Mouse (Mus musculus): ENCODE results near the gene Epm2aip1.

The Epm2aip1 gene

GRCm38 (mm10) chr9:111289294-111289831, 17.6 kb downstream of the Epm2aip1 start:
- no peak for DNase-seq

- peak; percentile 96 for DNase-seq
These were observed 18.2 kb downstream of the Epm2aip1 start for GRCm38 (mm10) chr9:111289832-111290339.

DNA sequence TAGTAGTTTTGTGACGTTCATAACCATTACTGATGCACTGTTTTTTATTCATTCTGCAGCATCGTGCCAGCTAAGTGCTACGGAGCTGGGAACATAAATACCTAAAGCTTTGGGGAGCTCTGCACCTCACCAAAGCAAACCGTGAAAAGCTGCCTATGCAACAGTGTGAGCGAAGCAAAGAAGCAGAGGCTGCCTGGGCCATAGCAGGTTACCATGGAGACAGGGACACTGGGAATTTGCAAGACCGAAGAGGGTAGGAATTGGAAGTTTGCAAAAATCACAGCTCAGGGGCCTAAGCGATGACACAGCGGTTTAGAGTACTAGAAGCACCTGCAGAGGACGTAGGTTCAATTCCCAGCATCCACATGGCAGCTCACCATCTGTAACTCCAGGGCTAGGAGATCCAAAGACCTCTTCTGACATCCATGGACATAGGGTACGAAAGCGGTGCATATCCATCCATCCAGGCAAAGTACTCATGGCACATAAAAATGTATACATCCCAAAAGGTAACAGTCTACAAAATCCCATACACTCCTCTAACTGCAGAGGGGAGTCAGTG, 18.9 kb downstream of the Epm2aip1 start:
- DNase-seq = no peak

DNA sequence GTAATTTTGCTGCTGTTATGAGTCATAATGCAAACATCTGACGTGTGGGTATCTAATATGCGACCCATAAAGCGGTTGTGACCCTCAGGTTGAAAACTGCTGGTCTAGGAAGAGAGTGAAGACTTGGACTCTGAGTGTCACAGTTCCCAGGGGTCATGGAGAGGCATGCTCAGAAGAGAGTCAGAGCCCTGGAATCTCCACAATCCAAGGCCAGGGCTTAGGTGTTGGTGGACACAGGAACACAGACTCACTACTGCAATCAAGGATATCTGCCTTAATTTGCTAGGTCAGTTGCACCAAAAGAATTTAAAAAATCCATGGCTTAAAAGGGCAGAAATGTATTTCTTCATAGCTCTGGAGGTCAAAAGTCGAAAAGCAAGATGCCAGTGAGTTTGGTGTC, 21.5 kb downstream of the Epm2aip1 start:
- DNase-seq = no peak

DNA sequence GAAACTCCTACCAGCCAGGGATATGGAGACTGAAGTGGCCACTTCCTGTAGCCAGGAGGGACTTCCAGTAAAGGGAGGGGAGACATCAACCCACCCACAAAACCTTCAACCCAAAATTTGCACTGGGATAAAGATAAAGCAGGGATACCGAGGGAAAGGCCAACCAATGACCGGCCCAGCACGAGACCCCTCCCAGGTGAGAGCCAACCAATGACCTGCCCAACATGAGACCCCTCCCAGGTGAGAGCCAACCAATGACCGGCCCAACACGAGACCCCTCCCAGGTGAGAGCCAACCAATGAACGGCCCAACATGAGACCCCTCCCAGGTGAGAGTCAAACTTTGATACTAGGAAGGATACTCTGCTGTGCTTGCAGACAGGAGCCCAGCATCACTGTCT, 23.2 kb downstream of the Epm2aip1 start:
- no peak for DNase-seq

DNA sequence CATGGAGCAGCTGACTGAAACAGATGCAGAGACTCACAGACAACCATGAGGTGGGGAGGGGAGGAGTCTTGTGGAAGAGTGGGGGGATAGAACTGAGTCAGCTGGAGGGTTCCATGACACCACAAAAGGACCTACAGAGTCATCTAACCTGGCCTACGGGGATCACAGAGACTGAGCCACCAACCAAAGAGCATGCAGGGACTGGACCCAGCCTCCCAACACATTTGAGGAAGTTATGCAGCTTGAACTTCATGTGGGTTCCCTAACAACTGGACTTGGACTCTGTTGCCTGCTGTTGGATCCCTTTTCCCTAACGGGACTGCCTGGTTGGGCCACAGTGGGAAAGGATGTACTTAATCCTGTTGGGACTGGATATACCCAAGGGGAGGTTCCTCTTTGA, 23.6 kb downstream of the Epm2aip1 start:
- no peak for DNase-seq

DNA sequence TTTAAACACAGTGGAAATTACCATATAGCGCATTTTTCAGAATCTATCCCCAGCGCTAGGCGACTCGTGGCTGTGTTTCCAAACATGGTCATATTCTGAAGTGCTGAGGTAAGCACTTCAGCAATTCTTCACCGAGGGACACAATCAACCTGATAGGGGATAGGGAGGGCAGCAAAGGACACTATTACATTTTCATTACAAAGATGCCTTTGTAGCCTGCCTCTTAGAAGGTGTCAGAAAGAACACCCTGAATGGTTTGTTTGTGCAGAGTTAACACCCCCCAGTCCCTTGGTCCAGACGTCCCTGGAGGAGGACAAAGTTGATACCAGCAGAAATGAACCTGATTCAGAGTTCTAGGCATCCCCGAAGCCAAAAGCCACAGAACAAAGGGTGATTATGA, 24.7 kb downstream of the Epm2aip1 start:
- DNase-seq = no peak

GRCm38 (mm10) chr9:111298606-111299005, 26.9 kb downstream of the Epm2aip1 start:
- no peak for DNase-seq

DNA sequence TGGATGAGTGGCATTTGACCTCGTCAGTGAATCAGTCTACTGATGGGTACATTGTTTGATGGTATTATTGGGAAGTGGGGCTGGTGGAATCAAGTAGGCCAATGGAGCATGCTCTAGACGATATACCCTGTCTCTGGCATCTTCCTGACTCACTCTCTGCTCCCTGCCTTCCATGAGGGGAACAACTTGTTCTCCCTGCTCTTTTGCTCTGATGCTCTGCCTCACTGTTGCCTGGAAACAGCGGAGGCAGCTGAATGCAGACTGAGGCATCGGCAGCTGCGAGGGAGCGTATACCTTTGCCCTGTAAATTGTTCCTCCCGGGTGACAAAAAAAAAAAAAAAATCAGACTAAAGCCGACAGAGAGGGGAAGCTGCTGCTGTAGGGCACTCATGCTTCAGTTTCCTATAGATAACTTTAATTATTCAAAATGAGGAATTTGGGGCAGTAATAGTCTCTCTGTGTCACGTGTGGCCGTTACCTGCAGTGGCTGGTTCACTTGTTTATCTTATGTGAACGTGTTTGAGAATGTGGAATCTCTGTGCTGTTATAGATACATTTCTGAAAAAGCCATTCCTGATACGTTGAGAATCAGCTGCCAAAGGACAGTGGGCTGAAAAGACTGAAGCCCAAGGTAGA, 30.6 kb downstream of the Epm2aip1 start:
- DNase-seq = no peak

DNA sequence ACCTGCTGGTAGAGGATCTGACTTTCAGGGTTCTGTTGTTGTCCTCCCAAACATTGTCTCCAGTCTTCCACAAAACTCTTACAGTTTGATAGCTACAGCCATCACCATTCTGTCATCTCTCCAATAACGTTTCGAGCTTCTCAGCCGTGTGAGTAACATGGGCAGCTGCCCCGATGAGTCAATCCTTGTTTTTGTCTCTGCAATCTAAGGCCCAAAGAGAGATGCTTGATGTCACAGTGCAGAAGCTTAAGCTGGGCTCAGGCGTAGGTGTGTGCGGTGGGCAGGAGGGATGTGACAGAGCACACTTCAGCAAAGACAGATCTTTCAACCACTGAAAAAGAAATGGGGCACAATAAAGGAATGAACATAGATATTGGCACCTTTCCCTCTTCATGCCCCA, 32.3 kb downstream of the Epm2aip1 start:
- DNase-seq = no peak

GRCm38 (mm10) chr9:111306142-111306541, 34.4 kb downstream of the Epm2aip1 start:
- DNase-seq = no peak

- no peak for DNase-seq
These were observed 39.5 kb downstream of the Epm2aip1 start, which contains the start of gene Trank1 for GRCm38 (mm10) chr9:111311031-111311842. TSS of gene Trank1 (plus strand) at chr9:111311739.

DNA sequence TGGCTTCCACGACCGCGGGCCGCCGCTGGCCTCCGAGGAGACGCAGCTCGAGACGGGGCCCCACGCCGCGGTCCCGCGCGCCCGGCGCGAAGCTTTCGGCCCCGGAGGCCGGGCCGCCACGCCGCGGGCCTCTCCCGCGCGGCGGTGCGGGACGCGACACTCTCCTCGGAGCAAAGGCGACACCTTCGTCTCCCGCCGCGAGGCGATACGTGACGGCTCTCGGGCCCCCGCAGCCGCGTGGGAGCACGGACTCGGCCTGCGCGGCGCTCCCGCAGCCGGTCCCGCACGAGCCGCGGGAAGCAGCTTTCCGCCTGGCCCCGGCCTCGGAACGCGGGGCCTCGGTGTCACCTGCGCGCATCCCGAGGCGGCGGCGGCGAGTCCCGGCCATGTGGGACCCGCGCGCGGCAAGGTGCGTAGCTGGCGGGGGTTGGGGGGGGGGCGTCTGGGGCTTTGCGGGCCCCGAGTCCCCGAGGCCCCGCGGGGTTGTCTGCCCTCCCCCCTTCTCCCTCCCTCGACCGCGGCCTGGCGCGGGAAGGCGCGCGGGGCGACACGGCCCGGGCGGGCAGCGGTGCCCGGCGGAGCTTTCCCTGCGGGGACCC, 40.2 kb downstream of the Epm2aip1 start:
- DNase-seq = no peak

DNA sequence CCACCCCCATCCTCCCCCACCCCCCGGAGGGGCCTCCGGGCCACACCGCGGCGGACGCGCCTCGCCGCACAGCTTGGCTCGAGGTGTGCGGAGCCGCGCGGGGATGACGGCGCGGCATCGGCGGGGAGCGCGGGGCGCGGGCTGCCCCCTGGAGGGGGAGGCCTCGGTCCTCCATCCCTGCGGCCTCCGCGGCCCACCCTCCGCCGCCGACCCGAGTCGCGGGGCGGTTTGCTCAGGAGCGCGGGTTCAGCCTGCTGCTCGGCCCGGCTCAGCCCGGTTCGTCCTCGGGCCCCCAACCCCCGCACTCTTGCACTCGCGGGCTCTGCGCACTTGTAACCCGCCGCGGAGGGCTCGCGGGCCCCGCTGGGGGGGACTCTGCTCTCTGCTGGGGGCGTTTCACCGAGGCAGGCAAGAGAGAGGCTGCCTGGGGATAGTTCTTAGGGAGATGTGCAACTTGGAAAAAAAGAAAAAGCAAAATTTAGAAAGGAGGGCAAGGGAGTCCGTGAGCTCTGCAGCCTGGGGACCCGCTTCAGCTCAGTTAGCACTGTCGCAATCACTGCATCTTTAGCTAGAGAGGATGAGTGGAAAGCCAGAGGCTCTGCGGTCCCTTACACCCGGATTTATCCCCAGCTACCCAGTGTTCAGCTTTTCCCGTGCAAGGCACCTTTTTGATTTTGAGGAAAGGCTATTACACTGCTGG, 40.9 kb downstream of the Epm2aip1 start:
- no peak for DNase-seq

GRCm38 (mm10) chr9:111313299-111313698, 41.6 kb downstream of the Epm2aip1 start:
- no peak for DNase-seq

DNA sequence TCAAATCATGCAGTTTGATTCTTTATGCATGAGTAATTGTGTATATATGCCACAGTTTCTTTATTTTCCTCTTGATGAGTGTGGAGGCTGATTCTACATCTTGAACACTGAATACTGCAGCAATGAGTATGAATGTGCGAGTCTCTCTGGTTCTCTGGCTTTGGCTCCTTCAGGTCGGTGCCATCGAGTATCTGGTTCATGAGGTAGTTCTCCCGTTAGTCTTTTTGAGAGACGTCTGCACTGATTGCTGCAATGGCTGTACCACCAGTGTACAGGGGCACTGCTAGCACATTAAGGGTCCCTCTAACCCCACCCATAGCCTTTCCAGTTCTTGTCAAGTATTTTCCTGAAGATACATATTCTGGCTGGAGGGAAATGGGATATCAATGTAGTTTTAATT, 42.1 kb downstream of the Epm2aip1 start:
- no peak for DNase-seq

- DNase-seq = peak; percentile 38 to 44
These were observed 42.5 kb downstream of the Epm2aip1 start for GRCm38 (mm10) chr9:111314219-111314618.

- DNase-seq = no peak
These were observed 49.2 kb downstream of the Epm2aip1 start for GRCm38 (mm10) chr9:111320912-111321311.

DNA sequence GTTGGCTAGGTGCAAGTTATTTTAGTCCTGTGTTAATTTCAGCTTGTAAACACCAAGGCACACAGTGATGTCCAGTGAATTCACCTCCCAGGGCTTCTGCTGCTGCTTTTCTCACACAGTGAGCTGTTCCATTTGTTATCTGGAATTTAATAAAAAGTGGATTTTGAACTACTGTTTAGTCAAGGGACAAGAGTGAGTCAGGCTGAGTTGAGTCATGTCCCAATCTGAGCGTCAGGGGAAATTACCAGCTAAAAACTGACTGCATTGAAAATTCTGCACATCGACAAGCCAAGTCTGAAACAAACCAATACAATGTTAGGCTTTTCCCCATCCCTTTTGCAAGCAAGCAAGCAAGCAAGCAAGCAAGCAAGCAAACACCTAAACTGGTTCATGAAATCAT, 53.2 kb downstream of the Epm2aip1 start:
- no peak for DNase-seq
